Comparison of ENCODE assay signal across 8 mouse cellular contexts in the genomic region with DNA sequence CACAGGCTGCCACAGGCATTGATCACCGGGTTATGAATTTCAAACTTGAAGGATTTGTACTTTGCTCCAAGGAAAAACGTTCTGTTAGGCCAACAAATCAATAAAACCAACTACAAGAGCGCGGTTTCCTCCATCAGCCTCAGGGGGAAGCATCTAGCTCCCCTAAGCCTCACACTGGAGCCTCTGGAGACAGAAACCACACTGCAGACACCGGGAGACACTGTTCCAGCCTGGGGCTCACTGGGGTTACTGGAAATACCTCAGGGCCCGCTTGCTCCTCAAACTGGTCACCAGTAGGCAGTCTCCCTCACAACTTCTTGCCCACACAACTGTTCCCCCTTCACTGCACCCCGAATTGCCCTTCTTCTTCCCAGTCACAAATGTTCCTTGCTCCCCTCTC. TPM values are rescaled to one million over a fixed set of nuclear protein-coding genes. Genes with fewer than 3 reads are reported as not detected.
DNase-seq lines count a peak whose midpoint lies in the region; ATAC-seq lines count a peak whose summit lies in the region.

No protein-coding gene starts in this region.

- H3K4me3 ChIP-seq in kidney, embryonic 14.5 days (ENCODE audit: low read length), result peak overlapping the region; percentile 51
- H3K4me3 ChIP-seq in hindbrain, embryonic 13.5 days, result peak overlapping the region; percentile 46
- peak overlapping the region; percentile 44 for H3K4me3 ChIP-seq in midbrain, embryonic 15.5 days

- H3K4me2 ChIP-seq in kidney, embryonic 14.5 days (replicated peaks; ENCODE audit: low read depth, low read length), result peak overlapping the region; percentile 91
- H3K4me2 ChIP-seq in hindbrain, embryonic 13.5 days, result peak overlapping the region; percentile 77
- peak overlapping the region; percentile 79 for H3K4me2 ChIP-seq in midbrain, embryonic 15.5 days

- no peaks in the 10 kb centered on the region for H3K36me3 ChIP-seq in kidney, embryonic 14.5 days (ENCODE audit: control insufficient read depth, insufficient read depth, low read length)
- H3K36me3 ChIP-seq in hindbrain, embryonic 13.5 days, result no peaks in the 10 kb centered on the region
- H3K36me3 ChIP-seq in midbrain, embryonic 15.5 days (replicated peaks), result no peaks in the 10 kb centered on the region

- H3K27ac ChIP-seq in kidney, embryonic 14.5 days (ENCODE audit: low read depth, low read length), result peak overlapping the region; percentile 73
- peak overlapping the region; percentile 94 for H3K27ac ChIP-seq in hindbrain, embryonic 13.5 days
- H3K27ac ChIP-seq in midbrain, embryonic 15.5 days, result peak overlapping the region; percentile 96

- peak overlapping the region; percentile 74 for H3K9ac ChIP-seq in kidney, embryonic 14.5 days (ENCODE audit: low read depth, low read length)
- H3K9ac ChIP-seq in hindbrain, embryonic 13.5 days, result peak overlapping the region; percentile 75
- peak overlapping the region; percentile 43 for H3K9ac ChIP-seq in midbrain, embryonic 15.5 days

- intact Hi-C loops in gastrocnemius, postnatal 36 days (cut with DNase I), result loop anchor here (2.0 kb wide), 1 partner anchor 67 kb away; no protein-coding TSS in a partner anchor

- H3K4me1 ChIP-seq in kidney, embryonic 14.5 days (ENCODE audit: control insufficient read depth, insufficient read depth, low read length), result peaks cover 9% of the 10 kb centered on the region
- H3K4me1 ChIP-seq in hindbrain, embryonic 13.5 days (replicated peaks), result peaks cover 66% of the 10 kb centered on the region
- H3K4me1 ChIP-seq in midbrain, embryonic 15.5 days, result peaks cover 69% of the 10 kb centered on the region

- H3K9me3 ChIP-seq in kidney, embryonic 14.5 days (ENCODE audit: control insufficient read depth, low read length), result no peaks in the 10 kb centered on the region
- H3K9me3 ChIP-seq in hindbrain, embryonic 13.5 days, result no peaks in the 10 kb centered on the region
- H3K9me3 ChIP-seq in midbrain, embryonic 15.5 days, result no peaks in the 10 kb centered on the region

- ATAC-seq in kidney, embryonic 14.5 days (ENCODE audit: low FRiP score, low TSS enrichment), result peak; percentile 43; the same call in 1 of the 2 replicates
- peak; percentile 18; the same call in 1 of the 2 replicates for ATAC-seq in hindbrain, embryonic 13.5 days (ENCODE audit: low FRiP score)
- 0 out of 2 replicates have a peak, but pooled peaks have one; percentile 8 for ATAC-seq in midbrain, embryonic 15.5 days (replicated peaks)

- no peaks in the 10 kb centered on the region; the same call in 1 of the 2 replicates for H3K27me3 ChIP-seq in kidney, embryonic 14.5 days (ENCODE audit: control insufficient read depth, insufficient read depth, low read length)
- H3K27me3 ChIP-seq in hindbrain, embryonic 13.5 days, result no peaks in the 10 kb centered on the region; the same call in 1 of the 2 replicates
- no peaks in the 10 kb centered on the region for H3K27me3 ChIP-seq in midbrain, embryonic 15.5 days (replicated peaks)

- WGBS in kidney, embryonic 14.5 days, result 18% methylated on average over 7 of the region's 7 CpGs
- 11% methylated on average over 7 of the region's 7 CpGs for WGBS in hindbrain, embryonic 13.5 days
- WGBS in midbrain, embryonic 15.5 days, result 8% methylated on average over 7 of the region's 7 CpGs

- no peak for DNase-seq in kidney, postnatal 14 days
- peak; percentile 43 for DNase-seq in ZHBTc4 (ENCODE audit: low read depth, low spot score)
- no peak for DNase-seq in spleen, adult 12 weeks (ENCODE audit: low spot score)
- no peak for DNase-seq in gastrocnemius, postnatal 36 days
- no peak for DNase-seq in right cerebral cortex, postnatal 14 days

RNA-seq across cellular contexts. Expression of gene Dnah2, which starts 3.0 kb away (rescaled TPM):
- 0.87 and 1.5 TPM in 2 replicates for polyA plus RNA-seq in kidney, embryonic 14.5 days (2014; fragmentation: Nextera tagmentation; extraction: Ambion mirVana)
- polyA plus RNA-seq in hindbrain, embryonic 13.5 days (2015; fragmentation: Nextera tagmentation; extraction: Ambion mirVana), result 2.1 and 2.7 TPM in 2 replicates
- 4.5 and 5.7 TPM in 2 replicates for polyA plus RNA-seq in midbrain, embryonic 15.5 days (2015; fragmentation: Nextera tagmentation; extraction: Ambion mirVana)
- total RNA-seq in gastrocnemius, postnatal 36 days (2021), result under 1 TPM; 0.13 to 0.27 TPM

RNA-seq across cellular contexts. Expression of gene Efnb3, which starts 14.0 kb away (rescaled TPM):
- 3.9 and 9.0 TPM in 2 replicates for polyA plus RNA-seq in kidney, embryonic 14.5 days (2014; fragmentation: Nextera tagmentation; extraction: Ambion mirVana)
- polyA plus RNA-seq in hindbrain, embryonic 13.5 days (2015; fragmentation: Nextera tagmentation; extraction: Ambion mirVana), result 90.1 and 92.0 TPM in 2 replicates
- 178 and 188 TPM in 2 replicates for polyA plus RNA-seq in midbrain, embryonic 15.5 days (2015; fragmentation: Nextera tagmentation; extraction: Ambion mirVana)
- under 1 TPM; 0.23 to 0.62 TPM for total RNA-seq in gastrocnemius, postnatal 36 days (2021)

RNA-seq across cellular contexts. Expression of gene Wrap53, which starts 34.1 kb away (rescaled TPM):
- polyA plus RNA-seq in kidney, embryonic 14.5 days (2014; fragmentation: Nextera tagmentation; extraction: Ambion mirVana), result 26.9 and 31.9 TPM in 2 replicates
- polyA plus RNA-seq in hindbrain, embryonic 13.5 days (2015; fragmentation: Nextera tagmentation; extraction: Ambion mirVana), result 23.0 and 24.2 TPM in 2 replicates
- polyA plus RNA-seq in midbrain, embryonic 15.5 days (2015; fragmentation: Nextera tagmentation; extraction: Ambion mirVana), result 21.4 and 23.2 TPM in 2 replicates
- 1 to 10 TPM; 2.6 to 2.8 TPM for total RNA-seq in gastrocnemius, postnatal 36 days (2021)

RNA-seq across cellular contexts. Expression of gene Trp53, which starts 34.2 kb away (rescaled TPM):
- 214 and 219 TPM in 2 replicates for polyA plus RNA-seq in kidney, embryonic 14.5 days (2014; fragmentation: Nextera tagmentation; extraction: Ambion mirVana)
- 76.3 and 78.1 TPM in 2 replicates for polyA plus RNA-seq in hindbrain, embryonic 13.5 days (2015; fragmentation: Nextera tagmentation; extraction: Ambion mirVana)
- 60.4 and 70.1 TPM in 2 replicates for polyA plus RNA-seq in midbrain, embryonic 15.5 days (2015; fragmentation: Nextera tagmentation; extraction: Ambion mirVana)
- 10 to 100 TPM; 10.7 to 15.8 TPM for total RNA-seq in gastrocnemius, postnatal 36 days (2021)

RNA-seq across cellular contexts. Expression of gene Atp1b2, which starts 59.8 kb away (rescaled TPM):
- polyA plus RNA-seq in kidney, embryonic 14.5 days (2014; fragmentation: Nextera tagmentation; extraction: Ambion mirVana), result 7.6 and 11.4 TPM in 2 replicates
- polyA plus RNA-seq in hindbrain, embryonic 13.5 days (2015; fragmentation: Nextera tagmentation; extraction: Ambion mirVana), result 27.6 and 29.7 TPM in 2 replicates
- polyA plus RNA-seq in midbrain, embryonic 15.5 days (2015; fragmentation: Nextera tagmentation; extraction: Ambion mirVana), result 60.0 and 60.9 TPM in 2 replicates
- total RNA-seq in gastrocnemius, postnatal 36 days (2021), result 100 to 1,000 TPM; 380 to 461 TPM
